ENCODE assay signal across 9 mouse cellular contexts in the genomic region with DNA sequence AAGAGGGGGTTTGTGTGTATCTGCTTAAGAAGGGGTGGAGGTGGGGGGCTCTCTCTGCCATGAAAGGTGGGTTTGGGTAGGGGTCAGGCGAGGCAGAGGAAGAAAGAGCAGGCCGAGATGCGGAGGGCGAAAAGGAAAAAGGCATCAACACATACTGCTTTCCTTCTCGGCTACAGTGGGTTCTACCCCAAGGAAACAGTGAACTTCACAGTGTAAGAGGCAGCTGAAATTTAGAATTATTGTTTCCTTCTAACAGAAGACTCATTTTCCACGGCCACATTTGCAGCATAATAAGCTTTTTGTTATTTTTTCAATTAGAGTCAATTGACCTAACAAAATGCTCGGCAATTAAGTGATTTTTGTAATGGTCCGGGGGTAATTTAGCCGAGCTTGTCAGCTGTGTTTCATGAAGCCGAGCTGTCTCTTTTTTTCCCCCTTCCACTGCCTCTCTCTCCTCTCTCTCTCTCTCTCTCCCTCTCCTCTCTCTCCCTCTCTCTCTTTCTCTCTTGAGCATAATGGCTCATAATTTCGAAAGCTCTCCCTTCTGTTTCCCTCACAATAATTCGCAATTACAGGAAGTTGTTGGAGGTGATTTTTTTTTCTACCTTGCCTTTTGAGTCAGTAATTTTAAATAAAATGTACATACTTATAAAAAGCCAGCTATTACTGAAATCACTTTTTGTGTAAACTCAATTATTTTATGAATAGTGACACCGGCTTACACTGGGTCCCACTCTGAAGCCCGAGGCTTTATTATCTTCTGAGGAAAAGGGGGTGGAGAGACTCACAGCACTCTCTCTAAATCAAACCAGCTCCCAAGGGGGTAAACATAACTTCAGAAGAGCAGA.
A peak's percentile ranks its signal among the peaks of the same experiment; 100 is the strongest.
DNase-seq lines count a peak whose midpoint lies in the region; ATAC-seq and TF ChIP-seq lines count a peak whose summit lies in the region.
"Had no signal": no experiment of that assay in that cellular context is flagged by ENCODE, and none has a peak within 500 bp of the region (broad histone marks: within the 10 kb centered on the region; RNA-seq: fewer than 3 reads in every experiment).

No protein-coding gene starts in this region.

- peak overlapping the region; percentile 18; the same call in 1 of the 2 replicates for H3K9ac ChIP-seq in forebrain, embryonic 16.5 days (replicated peaks; ENCODE audit: low read depth, low read length)
- 0 out of 2 replicates have a peak overlapping the region, but pooled peaks have one; percentile 0 for H3K9ac ChIP-seq in midbrain, embryonic 16.5 days (ENCODE audit: low read depth, low read length)
- H3K9ac ChIP-seq in heart, embryonic 12.5 days, result no peak overlapping the region
- H3K9ac ChIP-seq: hindbrain, embryonic 15.5 days had no signal

- peak overlapping the region; percentile 88 for H3K27ac ChIP-seq in forebrain, embryonic 16.5 days (ENCODE audit: low read length)
- H3K27ac ChIP-seq in midbrain, embryonic 16.5 days (ENCODE audit: low read length), result peak overlapping the region; percentile 32; the same call in 1 of the 2 replicates
- no peak overlapping the region for H3K27ac ChIP-seq in heart, embryonic 12.5 days (ENCODE audit: poor library complexity, severe bottlenecking)
- H3K27ac ChIP-seq: heart, adult 2 months; hindbrain, embryonic 15.5 days had no signal

- ATAC-seq in forebrain, embryonic 16.5 days, result peak; percentile 75
- ATAC-seq in midbrain, embryonic 16.5 days, result no peak
- no peak for ATAC-seq in heart, embryonic 12.5 days (ENCODE audit: insufficient number of reproducible peaks, low FRiP score)

- TF ChIP-seq CTCF in brain, embryonic 14.5 days (IDR thresholded peaks at IDR 0.05; ENCODE audit: borderline replicate concordance, extremely low read depth, insufficient read depth, insufficient read length), result no peak

- WGBS in forebrain, embryonic 16.5 days, result 11% methylated on average over 14 of the region's 14 CpGs
- 48% methylated on average over 14 of the region's 14 CpGs for WGBS in midbrain, embryonic 16.5 days
- WGBS in heart, embryonic 12.5 days, result 68% methylated on average over 14 of the region's 14 CpGs

- peaks cover 36% of the 10 kb centered on the region for H3K4me1 ChIP-seq in forebrain, embryonic 16.5 days (replicated peaks; ENCODE audit: control insufficient read depth, insufficient read depth, low read length)
- H3K4me1 ChIP-seq in midbrain, embryonic 16.5 days (ENCODE audit: control insufficient read depth, insufficient read depth, low read length), result peaks cover 34% of the 10 kb centered on the region
- H3K4me1 ChIP-seq in heart, embryonic 12.5 days (replicated peaks), result no peaks in the 10 kb centered on the region

- peak overlapping the region; percentile 7; the same call in 1 of the 2 replicates for H3K4me3 ChIP-seq in forebrain, embryonic 16.5 days (replicated peaks; ENCODE audit: low read length)
- no peak overlapping the region for H3K4me3 ChIP-seq in midbrain, embryonic 16.5 days (ENCODE audit: low read depth, low read length)
- H3K4me3 ChIP-seq in heart, embryonic 12.5 days, result no peak overlapping the region
- H3K4me3 ChIP-seq: heart, adult 2 months; hindbrain, embryonic 15.5 days had no signal

- no peaks in the 10 kb centered on the region for H3K36me3 ChIP-seq in forebrain, embryonic 16.5 days (ENCODE audit: control insufficient read depth, insufficient read depth)
- no peaks in the 10 kb centered on the region for H3K36me3 ChIP-seq in midbrain, embryonic 16.5 days (ENCODE audit: control insufficient read depth, insufficient read depth, low read length)
- no peaks in the 10 kb centered on the region for H3K36me3 ChIP-seq in heart, embryonic 12.5 days
- H3K36me3 ChIP-seq: hindbrain, embryonic 15.5 days had no signal

- H3K9me3 ChIP-seq in forebrain, embryonic 16.5 days (ENCODE audit: control insufficient read depth, low read length), result no peaks in the 10 kb centered on the region
- no peaks in the 10 kb centered on the region for H3K9me3 ChIP-seq in midbrain, embryonic 16.5 days (replicated peaks; ENCODE audit: control insufficient read depth, low read length, poor library complexity, severe bottlenecking)
- no peaks in the 10 kb centered on the region for H3K9me3 ChIP-seq in heart, embryonic 12.5 days (replicated peaks)
- H3K9me3 ChIP-seq: hindbrain, embryonic 15.5 days had no signal

- peak; percentile 92 for DNase-seq in brain, embryonic 14.5 days (ENCODE audit: low read depth)
- DNase-seq in embryo, embryonic 11 days, result peak; percentile 28
- DNase-seq in right cerebral cortex, adult 2 months (ENCODE audit: low spot score in 2 of 2), result no peak
- no peak for DNase-seq in B cell, adult 2 months

- TF ChIP-seq POLR2A in brain, embryonic 14.5 days (IDR thresholded peaks at IDR 0.05; ENCODE audit: borderline replicate concordance, extremely low read depth, insufficient read depth, insufficient read length, poor library complexity, severe bottlenecking), result no peak

- H3K4me2 ChIP-seq in forebrain, embryonic 16.5 days (ENCODE audit: low read length), result peak overlapping the region; percentile 36
- H3K4me2 ChIP-seq in midbrain, embryonic 16.5 days (ENCODE audit: low read length), result no peak overlapping the region
- no peak overlapping the region for H3K4me2 ChIP-seq in heart, embryonic 12.5 days
- H3K4me2 ChIP-seq: hindbrain, embryonic 15.5 days had no signal

- no peaks in the 10 kb centered on the region; the same call in 1 of the 2 replicates for H3K27me3 ChIP-seq in forebrain, embryonic 16.5 days (replicated peaks; ENCODE audit: control insufficient read depth, insufficient read depth, low read length)
- no peaks in the 10 kb centered on the region for H3K27me3 ChIP-seq in midbrain, embryonic 16.5 days (ENCODE audit: control insufficient read depth, insufficient read depth, low read depth, low read length)
- no peaks in the 10 kb centered on the region for H3K27me3 ChIP-seq in heart, embryonic 12.5 days (replicated peaks)
- H3K27me3 ChIP-seq: hindbrain, embryonic 15.5 days had no signal

Comparison
In these comparisons a context has a peak if more than half of its experiments do, and no peak if none do; other contexts are left out.
1. DNase-seq: peak in brain, embryonic 14.5 days (single experiment) and embryo, embryonic 11 days (single experiment); none in right cerebral cortex, adult 2 months (0 of 2) and B cell, adult 2 months (0 of 2).